Mouse (Mus musculus) liver, embryonic 13.5 days (tissue): ENCODE results near the gene Irf1. TPM values are rescaled to one million over a fixed set of nuclear protein-coding genes. Genes with fewer than 3 reads are reported as not detected.

ENCODE experiments used
- ATAC-seq: fragments of 200-750 bp; cut with Nextera tagmentation; 2 replicates; pipeline ENCODE4 v1.8.0; 2017; ENCODE audit warnings: low read depth, mild to moderate bottlenecking, moderate number of reproducible peaks, moderate library complexity
- DNase-seq: peaks from one replicate; pipeline ENCODE4 v3.0.0; 2022
- H3K27ac ChIP-seq: fragments of 300-500 bp; sonication (generic); 2 replicates; pipeline ENCODE4 v1.5.1; 2015; ENCODE audit warnings: moderate library complexity, mild to moderate bottlenecking, inconsistent platforms
- H3K27me3 ChIP-seq: fragments of 300-500 bp; sonication (generic); 2 replicates; pipeline ENCODE4 v1.6.1; 2015; ENCODE audit warnings: mild to moderate bottlenecking, inconsistent platforms
- H3K36me3 ChIP-seq: fragments of 300-500 bp; sonication (generic); 2 replicates; pipeline ENCODE4 v1.6.1; 2015; ENCODE audit warnings: mild to moderate bottlenecking, inconsistent platforms
- H3K4me1 ChIP-seq: fragments of 300-500 bp; sonication (generic); replicated peaks from 2 replicates; pipeline ENCODE4 v1.6.1; 2015; ENCODE audit warnings: inconsistent platforms
- H3K4me2 ChIP-seq: fragments of 300-500 bp; sonication (generic); 2 replicates; pipeline ENCODE4 v1.6.1; 2015; ENCODE audit warnings: inconsistent platforms, mild to moderate bottlenecking, moderate library complexity
- H3K4me3 ChIP-seq: fragments of 300-500 bp; sonication (generic); replicated peaks from 2 replicates; pipeline ENCODE4 v1.5.1; 2015; ENCODE audit warnings: mild to moderate bottlenecking, inconsistent platforms
- H3K9ac ChIP-seq: fragments of 300-500 bp; sonication (generic); 2 replicates; pipeline ENCODE4 v1.6.1; 2015; ENCODE audit warnings: mild to moderate bottlenecking, inconsistent platforms
- H3K9me3 ChIP-seq: fragments of 300-500 bp; sonication (generic); replicated peaks from 2 replicates; pipeline ENCODE4 v1.6.1; 2016; ENCODE audit warnings: inconsistent platforms
- WGBS: fragments of 180-500 bp; shearing (Covaris S2); methylation state at CpG from one replicate; pipeline ENCODE4 v1.1.7; 2015; ENCODE audit not compliant: insufficient replicate concordance; 5-methylcytosine and 5-hydroxymethylcytosine counted together
- polyA plus RNA-seq: library from polyadenylated mRNA; unstranded; fragments of >200 nt; fragmentation: Nextera tagmentation; extraction: Ambion mirVana; gene quantifications from 2 replicates; pipeline ENCODE4 v1.2.1, GENCODE M21; 2015

Irf1 gene
- 6.7 and 8.1 TPM in 2 replicates for polyA plus RNA-seq

- Histone ChIP-seq H3K36me3 (peaks cover 15% of the 10 kb centered on the region), H3K27ac (peak within 1 kb of the TSS; percentile 63), H3K9me3 (no peaks in the 10 kb centered on the region), H3K4me2 (peak within 1 kb of the TSS; percentile 88), H3K27me3 (peaks cover 43% of the 10 kb centered on the region), H3K4me1 (peaks cover 30% of the 10 kb centered on the region), H3K4me3 (peak within 1 kb of the TSS; percentile 68), H3K9ac (peak within 1 kb of the TSS; percentile 66)
- ATAC-seq (peak; percentile 82), DNase-seq (peak; percentile 74)
- under 1% methylated on average over 40 of the region's 40 CpGs for WGBS
Measured at GRCm38 (mm10) chr11:53769760-53770124, at the start of gene Irf1. Gene Irf1 (plus strand): TSS chr11:53770014.

GRCm38 (mm10) chr11:53720715-53721114, 49.1 kb upstream of the Irf1 start, which contains the start of gene Il5:
Gene Il5 (plus strand): TSS chr11:53720794.
- DNase-seq (no peak), ATAC-seq (no peak)
- 67% methylated on average over 6 of the region's 6 CpGs for WGBS
- H3K9ac ChIP-seq: no peak within 1 kb of the TSS
- no peak within 1 kb of the TSS for H3K4me2 ChIP-seq
- H3K36me3 ChIP-seq: no peaks in the 10 kb centered on the region
- no peak within 1 kb of the TSS for H3K27ac ChIP-seq
- no peaks in the 10 kb centered on the region for H3K4me1 ChIP-seq
- no peaks in the 10 kb centered on the region for H3K9me3 ChIP-seq
- no peak within 1 kb of the TSS for H3K4me3 ChIP-seq
- peaks cover 7% of the 10 kb centered on the region; the same call in 1 of the 2 replicates for H3K27me3 ChIP-seq

- DNase-seq: no peak
- ATAC-seq: no peak
- no peak overlapping the region for H3K27ac ChIP-seq
Measured at GRCm38 (mm10) chr11:53731457-53731856, 38.4 kb upstream of the Irf1 start.

GRCm38 (mm10) chr11:53732244-53732643, 37.6 kb upstream of the Irf1 start:
- no peaks in the 10 kb centered on the region for H3K9me3 ChIP-seq
- no peak overlapping the region for H3K4me2 ChIP-seq
- DNase-seq: no peak
- no peak overlapping the region for H3K4me3 ChIP-seq
- WGBS: 57% methylated on average over 8 of the region's 8 CpGs
- no peak overlapping the region for H3K9ac ChIP-seq
- H3K36me3 ChIP-seq: no peaks in the 10 kb centered on the region
- peaks cover 12% of the 10 kb centered on the region; the same call in 1 of the 2 replicates for H3K4me1 ChIP-seq
- no peak for ATAC-seq
- H3K27ac ChIP-seq: no peak overlapping the region
- peaks cover 6% of the 10 kb centered on the region; the same call in 1 of the 2 replicates for H3K27me3 ChIP-seq

More at GRCm38 (mm10) chr11:53731457-53731856, 38.4 kb upstream of the Irf1 start:
- Histone ChIP-seq H3K4me2 (no peak overlapping the region), H3K9ac (no peak overlapping the region), H3K4me1 (0 out of 2 replicates have a peak, but pooled peaks cover 9% of the 10 kb centered on the region), H3K27me3 (peaks cover 6% of the 10 kb centered on the region; the same call in 1 of the 2 replicates), H3K4me3 (no peak overlapping the region), H3K36me3 (no peaks in the 10 kb centered on the region), H3K9me3 (no peaks in the 10 kb centered on the region)
- 88% methylated on average over 7 of the region's 7 CpGs for whole genome bisulfite sequencing

- no peak overlapping the region for H3K9ac ChIP-seq
- peaks cover 12% of the 10 kb centered on the region; the same call in 1 of the 2 replicates for H3K4me1 ChIP-seq
- H3K36me3 ChIP-seq: no peaks in the 10 kb centered on the region
- 67% methylated on average over 7 of the region's 7 CpGs for WGBS
- DNase-seq (no peak), ATAC-seq (no peak)
- no peak overlapping the region for H3K4me3 ChIP-seq
- no peak overlapping the region for H3K27ac ChIP-seq
- no peaks in the 10 kb centered on the region for H3K9me3 ChIP-seq
- no peak overlapping the region for H3K4me2 ChIP-seq
- H3K27me3 ChIP-seq: no peaks in the 10 kb centered on the region
Measured at GRCm38 (mm10) chr11:53733824-53734223, 36.0 kb upstream of the Irf1 start.

GRCm38 (mm10) chr11:53734431-53734830, 35.4 kb upstream of the Irf1 start:
- no peak for DNase-seq
- no peak overlapping the region for H3K27ac ChIP-seq

GRCm38 (mm10) chr11:53734970-53735681, 34.7 kb upstream of the Irf1 start:
- no peak for ATAC-seq
- no peak for DNase-seq
- Histone ChIP-seq H3K27ac (no peak overlapping the region), H3K27me3 (no peaks in the 10 kb centered on the region), H3K4me3 (no peak overlapping the region), H3K9ac (no peak overlapping the region), H3K4me1 (peaks cover 12% of the 10 kb centered on the region; the same call in 1 of the 2 replicates), H3K4me2 (peak overlapping the region; percentile 59; the same call in 1 of the 2 replicates), H3K36me3 (no peaks in the 10 kb centered on the region), H3K9me3 (no peaks in the 10 kb centered on the region)
- WGBS: 55% methylated on average over 18 of the region's 18 CpGs

More at GRCm38 (mm10) chr11:53734431-53734830, 35.4 kb upstream of the Irf1 start:
- WGBS: 73% methylated on average over 2 of the region's 2 CpGs
- Histone ChIP-seq H3K36me3 (no peaks in the 10 kb centered on the region), H3K9ac (no peak overlapping the region), H3K9me3 (no peaks in the 10 kb centered on the region), H3K4me1 (peaks cover 12% of the 10 kb centered on the region; the same call in 1 of the 2 replicates), H3K4me3 (no peak overlapping the region), H3K4me2 (no peak overlapping the region), H3K27me3 (no peaks in the 10 kb centered on the region)
- no peak for ATAC-seq

GRCm38 (mm10) chr11:53735682-53736245, 34.0 kb upstream of the Irf1 start:
- H3K9me3 ChIP-seq: no peaks in the 10 kb centered on the region
- no peaks in the 10 kb centered on the region for H3K36me3 ChIP-seq
- H3K4me2 ChIP-seq: peak overlapping the region; percentile 59
- DNase-seq (peak; percentile 53), ATAC-seq (peak; percentile 75)
- 0 out of 2 replicates have a peak overlapping the region, but pooled peaks have one; percentile 33 for H3K9ac ChIP-seq
- 21% methylated on average over 17 of the region's 17 CpGs for WGBS
- H3K27me3 ChIP-seq: no peaks in the 10 kb centered on the region
- H3K4me1 ChIP-seq: peaks cover 12% of the 10 kb centered on the region; the same call in 1 of the 2 replicates
- peak overlapping the region; percentile 35 for H3K4me3 ChIP-seq
- H3K27ac ChIP-seq: no peak overlapping the region

GRCm38 (mm10) chr11:53736771-53737572, 32.8 kb upstream of the Irf1 start:
- 38% methylated on average over 14 of the region's 14 CpGs for WGBS
- no peak overlapping the region for H3K9ac ChIP-seq
- H3K27me3 ChIP-seq: no peaks in the 10 kb centered on the region
- peaks cover 12% of the 10 kb centered on the region; the same call in 1 of the 2 replicates for H3K4me1 ChIP-seq
- no peak overlapping the region for H3K27ac ChIP-seq
- peak; percentile 59 for DNase-seq
- H3K36me3 ChIP-seq: no peaks in the 10 kb centered on the region
- no peaks in the 10 kb centered on the region for H3K9me3 ChIP-seq
- peak; percentile 55 for ATAC-seq
- no peak overlapping the region for H3K4me3 ChIP-seq
- no peak overlapping the region for H3K4me2 ChIP-seq

GRCm38 (mm10) chr11:53737573-53737946, 32.3 kb upstream of the Irf1 start:
- Histone ChIP-seq H3K4me2 (no peak overlapping the region), H3K4me1 (peaks cover 12% of the 10 kb centered on the region; the same call in 1 of the 2 replicates), H3K9ac (no peak overlapping the region), H3K36me3 (no peaks in the 10 kb centered on the region), H3K4me3 (no peak overlapping the region), H3K9me3 (no peaks in the 10 kb centered on the region), H3K27ac (no peak overlapping the region), H3K27me3 (no peaks in the 10 kb centered on the region)
- ATAC-seq: peak; percentile 47; the same call in 1 of the 2 replicates
- WGBS: 18% methylated on average over 6 of the region's 6 CpGs
- peak; percentile 36 for DNase-seq

GRCm38 (mm10) chr11:53742353-53742752, 27.5 kb upstream of the Irf1 start:
- ATAC-seq (no peak), DNase-seq (no peak)
- no peak overlapping the region for H3K9ac ChIP-seq
- no peaks in the 10 kb centered on the region for H3K36me3 ChIP-seq
- H3K27ac ChIP-seq: no peak overlapping the region
- H3K9me3 ChIP-seq: no peaks in the 10 kb centered on the region
- H3K4me2 ChIP-seq: no peak overlapping the region
- 36% methylated on average over 5 of the region's 5 CpGs for WGBS
- no peak overlapping the region for H3K4me3 ChIP-seq
- 0 out of 2 replicates have a peak, but pooled peaks cover 5% of the 10 kb centered on the region for H3K27me3 ChIP-seq
- H3K4me1 ChIP-seq: no peaks in the 10 kb centered on the region; the same call in 1 of the 2 replicates
